Mouse (Mus musculus): Measurements from ENCODE around the gene Olfr1280. TPM values are rescaled to one million over a fixed set of nuclear protein-coding genes. Genes with fewer than 3 reads are reported as not detected.
"Not testable (repeated sequence)": the region's sequence is repeated elsewhere in the genome, so short reads cannot be mapped to it uniquely, and the experiment has no call there.

Gene Olfr1280
- polyA plus RNA-seq (2015; fragmentation: Nextera tagmentation; extraction: Ambion mirVana), result not detected in 2 replicates

DNA sequence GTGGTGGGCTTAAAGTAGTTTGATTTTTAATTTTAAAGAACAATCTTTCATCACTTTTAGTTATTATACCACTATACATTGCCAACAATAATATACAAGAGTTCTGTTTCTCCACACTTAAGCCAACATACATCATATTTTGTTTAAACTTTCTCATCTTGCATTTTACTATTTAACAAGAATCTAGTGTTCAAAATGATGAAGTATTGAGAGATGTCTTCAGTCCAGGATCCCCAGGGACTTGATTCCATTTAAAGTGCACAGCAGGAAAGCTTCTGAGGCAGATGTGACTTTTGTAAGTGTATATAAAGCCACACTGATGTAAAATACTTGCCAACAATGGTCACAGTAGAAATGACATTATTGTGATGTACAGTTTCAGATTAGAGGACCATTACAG is at the start of gene Olfr1280:
Olfr1280 (plus strand) TSS at position 301 of the 400 bp plus-strand sequence.
- no peak within 1 kb of the TSS for H3K4me3 ChIP-seq (ENCODE audit: low read length)
- no peak within 1 kb of the TSS for H3K27ac ChIP-seq (ENCODE audit: low read depth, low read length)
- no peaks in the 10 kb centered on the region for H3K27me3 ChIP-seq (replicated peaks; ENCODE audit: control insufficient read depth, insufficient read depth, low read length)
- H3K4me1 ChIP-seq (ENCODE audit: control insufficient read depth, insufficient read depth, low read depth, low read length), result no peaks in the 10 kb centered on the region
- no peaks in the 10 kb centered on the region for H3K9me3 ChIP-seq (ENCODE audit: control insufficient read depth, low read length)
- ATAC-seq, result no peak
- no peaks in the 10 kb centered on the region for H3K36me3 ChIP-seq (ENCODE audit: control insufficient read depth, insufficient read depth, low read length)
- no peak within 1 kb of the TSS for H3K4me2 ChIP-seq (ENCODE audit: low read length)
- H3K9ac ChIP-seq (ENCODE audit: low read depth, low read length), result no peak within 1 kb of the TSS

DNA sequence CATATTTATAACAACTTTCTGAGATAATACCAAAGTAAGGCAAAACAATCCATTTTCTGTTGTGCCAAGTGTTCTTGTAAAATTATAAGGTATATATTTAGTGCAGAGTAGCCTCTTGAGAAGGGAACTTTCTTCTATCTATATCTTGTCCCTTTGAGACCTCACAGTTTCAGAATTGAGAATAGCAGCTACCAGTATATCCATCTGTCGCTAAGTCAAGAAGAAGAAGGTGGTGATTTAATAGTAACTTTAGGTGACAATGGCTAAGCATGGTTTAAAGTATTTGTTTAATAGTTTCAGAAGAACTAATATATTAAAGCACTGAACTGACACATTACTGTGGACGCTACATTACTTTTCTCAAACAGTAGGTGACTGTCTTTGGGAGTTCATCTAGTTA is 39.8 kb upstream of the Olfr1280 start, which contains the start of gene Olfr1277:
Olfr1277 (minus strand) TSS at position 101 of the 400 bp plus-strand sequence.
- Histone ChIP-seq H3K27me3 (replicated peaks; ENCODE audit: control insufficient read depth, insufficient read depth, low read length) (no peaks in the 10 kb centered on the region), H3K4me2 (ENCODE audit: low read length) (no peak within 1 kb of the TSS), H3K4me1 (ENCODE audit: control insufficient read depth, insufficient read depth, low read depth, low read length) (no peaks in the 10 kb centered on the region), H3K36me3 (ENCODE audit: control insufficient read depth, insufficient read depth, low read length) (no peaks in the 10 kb centered on the region), H3K4me3 (ENCODE audit: low read length) (no peak within 1 kb of the TSS), H3K9ac (ENCODE audit: low read depth, low read length) (no peak within 1 kb of the TSS), H3K27ac (ENCODE audit: low read depth, low read length) (no peak within 1 kb of the TSS), H3K9me3 (ENCODE audit: control insufficient read depth, low read length) (peaks cover 2% of the 10 kb centered on the region; the same call in 1 of the 2 replicates)
- 89% methylated on average over 2 of the region's 2 CpGs for WGBS
- ATAC-seq, result no peak

DNA sequence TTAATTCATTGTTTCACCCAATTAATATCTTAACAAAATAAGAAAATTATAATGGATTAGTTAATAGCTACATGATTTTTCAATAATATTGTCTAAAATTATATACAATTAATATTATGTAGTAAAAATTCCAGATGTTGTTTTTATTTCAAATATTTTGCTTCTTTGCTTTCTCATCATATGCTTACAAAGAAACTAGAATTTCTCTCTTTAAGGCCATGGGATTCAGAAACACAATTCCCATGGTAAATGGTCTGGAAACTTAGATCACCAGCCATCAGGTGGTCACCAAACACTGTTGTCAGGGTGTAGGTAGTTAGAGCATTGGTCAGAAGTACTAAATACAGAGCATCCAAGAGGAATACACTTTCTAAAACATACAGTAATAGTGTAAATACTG is 24.0 kb upstream of the Olfr1280 start, which contains the start of gene Olfr1278:
Olfr1278 (plus strand) TSS at position 301 of the 400 bp plus-strand sequence.
- Histone ChIP-seq H3K9me3 (ENCODE audit: control insufficient read depth, low read length) (no peaks in the 10 kb centered on the region), H3K4me2 (ENCODE audit: low read length) (no peak within 1 kb of the TSS), H3K9ac (ENCODE audit: low read depth, low read length) (no peak within 1 kb of the TSS), H3K4me1 (ENCODE audit: control insufficient read depth, insufficient read depth, low read depth, low read length) (no peaks in the 10 kb centered on the region), H3K36me3 (ENCODE audit: control insufficient read depth, insufficient read depth, low read length) (no peaks in the 10 kb centered on the region), H3K27me3 (replicated peaks; ENCODE audit: control insufficient read depth, insufficient read depth, low read length) (no peaks in the 10 kb centered on the region), H3K27ac (ENCODE audit: low read depth, low read length) (no peak within 1 kb of the TSS), H3K4me3 (ENCODE audit: low read length) (no peak within 1 kb of the TSS)
- ATAC-seq, result no peak

DNA sequence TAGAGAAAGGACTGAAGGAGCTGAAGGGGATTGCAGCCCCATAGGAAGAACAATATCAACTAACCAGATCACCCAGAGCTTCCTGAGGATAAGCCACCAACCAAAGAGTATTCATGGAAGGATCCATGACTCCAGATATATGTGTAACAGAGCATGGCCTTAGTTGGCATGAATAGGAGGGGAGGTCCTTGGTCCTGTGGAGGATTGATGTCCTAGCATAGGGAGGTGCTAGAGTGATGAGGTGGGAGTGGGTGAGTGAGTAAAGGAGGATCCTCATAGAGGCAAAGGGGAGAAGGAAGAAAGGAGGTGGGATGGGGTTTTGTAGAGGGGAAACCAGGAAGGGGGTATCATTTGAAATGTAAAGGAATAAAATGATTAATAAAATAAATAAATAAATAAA is 15.3 kb upstream of the Olfr1280 start:
- Histone ChIP-seq H3K27ac (ENCODE audit: low read depth, low read length) (no peak overlapping the region), H3K4me3 (ENCODE audit: low read length) (no peak overlapping the region), H3K9ac (ENCODE audit: low read depth, low read length) (no peak overlapping the region), H3K9me3 (ENCODE audit: control insufficient read depth, low read length) (no peaks in the 10 kb centered on the region), H3K27me3 (replicated peaks; ENCODE audit: control insufficient read depth, insufficient read depth, low read length) (no peaks in the 10 kb centered on the region), H3K4me2 (ENCODE audit: low read length) (no peak overlapping the region), H3K4me1 (ENCODE audit: control insufficient read depth, insufficient read depth, low read depth, low read length) (no peaks in the 10 kb centered on the region), H3K36me3 (ENCODE audit: control insufficient read depth, insufficient read depth, low read length) (no peaks in the 10 kb centered on the region)
- ATAC-seq, result no peak

DNA sequence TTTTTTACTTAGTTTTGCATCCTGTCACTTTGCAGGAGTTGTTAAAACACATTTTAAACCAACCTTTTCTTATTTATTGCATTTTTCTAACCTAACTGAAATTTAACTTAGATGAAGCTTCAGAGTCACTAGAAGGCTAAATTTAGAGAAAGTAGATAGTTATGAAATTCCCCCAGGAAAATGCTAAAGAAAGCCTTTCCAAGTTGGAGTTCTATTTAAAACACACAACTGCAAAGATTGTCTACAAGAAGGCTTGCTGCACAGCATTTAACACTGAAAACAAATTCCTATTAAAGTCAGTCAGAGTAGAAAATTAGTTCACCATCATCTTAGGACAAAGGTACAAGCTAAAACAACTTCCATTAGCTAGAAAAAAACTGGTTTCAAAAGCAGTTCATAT is 13.4 kb upstream of the Olfr1280 start, which contains the start of gene Olfr1279:
Olfr1279 (plus strand) TSS at position 262 of the 400 bp plus-strand sequence.
- no peaks in the 10 kb centered on the region for H3K4me1 ChIP-seq (ENCODE audit: control insufficient read depth, insufficient read depth, low read depth, low read length)
- H3K27ac ChIP-seq (ENCODE audit: low read depth, low read length), result no peak within 1 kb of the TSS
- no peaks in the 10 kb centered on the region for H3K36me3 ChIP-seq (ENCODE audit: control insufficient read depth, insufficient read depth, low read length)
- no peak within 1 kb of the TSS for H3K4me2 ChIP-seq (ENCODE audit: low read length)
- no peak within 1 kb of the TSS for H3K4me3 ChIP-seq (ENCODE audit: low read length)
- no peak within 1 kb of the TSS for H3K9ac ChIP-seq (ENCODE audit: low read depth, low read length)
- H3K9me3 ChIP-seq (ENCODE audit: control insufficient read depth, low read length), result no peaks in the 10 kb centered on the region
- no peaks in the 10 kb centered on the region for H3K27me3 ChIP-seq (replicated peaks; ENCODE audit: control insufficient read depth, insufficient read depth, low read length)
- no peak for ATAC-seq

DNA sequence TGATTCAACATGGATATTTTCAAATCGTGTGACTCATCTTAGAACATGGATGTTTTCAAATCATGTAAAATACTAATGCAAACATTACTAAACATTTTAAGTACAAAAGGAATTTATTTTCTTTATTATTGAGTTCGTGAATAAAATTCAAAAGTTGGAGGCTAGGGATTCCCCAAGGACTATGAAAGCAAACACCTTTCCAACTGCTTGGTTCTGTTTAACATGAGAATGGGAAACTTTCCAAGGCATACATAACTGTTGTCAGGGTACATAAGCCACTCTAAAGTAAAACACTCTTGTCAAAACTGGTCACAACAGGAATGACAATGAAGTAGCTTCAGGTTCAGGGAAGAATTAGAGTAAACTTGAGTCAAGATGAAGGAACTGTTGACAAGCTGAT is 12.4 kb downstream of the Olfr1280 start, which contains the start of gene Olfr1281:
Olfr1281 (plus strand) TSS at position 301 of the 400 bp plus-strand sequence.
- Histone ChIP-seq H3K27ac (ENCODE audit: low read depth, low read length) (no peak within 1 kb of the TSS), H3K4me1 (ENCODE audit: control insufficient read depth, insufficient read depth, low read depth, low read length) (no peaks in the 10 kb centered on the region), H3K9ac (ENCODE audit: low read depth, low read length) (no peak within 1 kb of the TSS), H3K4me3 (ENCODE audit: low read length) (no peak within 1 kb of the TSS), H3K27me3 (replicated peaks; ENCODE audit: control insufficient read depth, insufficient read depth, low read length) (no peaks in the 10 kb centered on the region), H3K36me3 (ENCODE audit: control insufficient read depth, insufficient read depth, low read length) (no peaks in the 10 kb centered on the region), H3K4me2 (ENCODE audit: low read length) (no peak within 1 kb of the TSS), H3K9me3 (ENCODE audit: control insufficient read depth, low read length) (no peaks in the 10 kb centered on the region)
- no peak for ATAC-seq
- WGBS, result 77% methylated on average over 2 of the region's 2 CpGs

DNA sequence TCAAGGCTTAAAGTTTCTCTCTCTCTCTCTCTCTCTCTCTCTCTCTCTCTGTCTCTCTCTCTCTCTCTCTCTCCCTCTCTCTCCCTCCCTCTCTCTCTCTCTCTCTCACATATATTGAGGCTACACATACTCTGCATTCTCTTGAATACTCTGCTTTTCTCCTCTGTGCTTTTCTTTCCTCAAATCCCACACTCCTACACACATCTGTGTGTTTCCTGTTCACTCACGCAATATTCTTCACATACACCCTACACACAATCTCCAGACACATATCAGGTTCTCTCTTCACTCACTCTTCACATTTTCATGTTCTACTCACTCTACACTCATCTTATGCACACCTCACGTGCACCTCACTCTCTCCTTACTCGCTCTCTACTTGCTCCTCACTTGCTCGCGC is 19.9 kb downstream of the Olfr1280 start:
- H3K4me3 ChIP-seq (ENCODE audit: low read length); H3K27me3 ChIP-seq (replicated peaks; ENCODE audit: control insufficient read depth, insufficient read depth, low read length); H3K27ac ChIP-seq (ENCODE audit: low read depth, low read length); H3K9me3 ChIP-seq (ENCODE audit: control insufficient read depth, low read length); H3K36me3 ChIP-seq (ENCODE audit: control insufficient read depth, insufficient read depth, low read length); H3K9ac ChIP-seq (ENCODE audit: low read depth, low read length); H3K4me2 ChIP-seq (ENCODE audit: low read length); ATAC-seq; H3K4me1 ChIP-seq (ENCODE audit: control insufficient read depth, insufficient read depth, low read depth, low read length): not testable (repeated sequence)
- 90% methylated on average over 5 of the region's 5 CpGs for WGBS

DNA sequence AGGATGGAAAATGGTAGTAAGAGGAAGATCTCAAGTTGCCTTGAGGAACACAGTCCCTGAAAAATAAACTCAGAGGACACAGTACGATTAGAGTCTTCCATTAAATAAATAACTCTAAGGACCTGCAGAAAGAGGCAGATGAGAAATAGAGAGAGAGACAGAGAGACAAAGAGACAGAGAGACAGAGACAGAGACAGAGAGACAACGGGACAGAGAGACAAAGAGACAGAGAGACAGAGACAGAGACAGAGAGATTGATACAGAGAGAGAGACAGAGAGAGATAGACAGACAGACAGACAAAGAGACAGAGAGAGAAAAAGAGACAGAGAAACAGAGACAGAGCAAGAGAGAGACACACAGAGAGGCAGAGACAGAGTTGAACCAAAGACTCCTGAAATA is 22.2 kb downstream of the Olfr1280 start, which contains the start of gene Olfr1282:
Olfr1282 (minus strand) TSS at position 101 of the 400 bp plus-strand sequence.
- no peak for ATAC-seq
- H3K4me1 ChIP-seq (ENCODE audit: control insufficient read depth, insufficient read depth, low read depth, low read length), result no peaks in the 10 kb centered on the region
- H3K9me3 ChIP-seq (ENCODE audit: control insufficient read depth, low read length), result no peaks in the 10 kb centered on the region
- no peak within 1 kb of the TSS for H3K27ac ChIP-seq (ENCODE audit: low read depth, low read length)
- WGBS, result 82% methylated on average over 2 of the region's 2 CpGs
- no peak within 1 kb of the TSS for H3K4me2 ChIP-seq (ENCODE audit: low read length)
- no peak within 1 kb of the TSS for H3K4me3 ChIP-seq (ENCODE audit: low read length)
- H3K27me3 ChIP-seq (replicated peaks; ENCODE audit: control insufficient read depth, insufficient read depth, low read length), result no peaks in the 10 kb centered on the region
- H3K36me3 ChIP-seq (ENCODE audit: control insufficient read depth, insufficient read depth, low read length), result no peaks in the 10 kb centered on the region
- H3K9ac ChIP-seq (ENCODE audit: low read depth, low read length), result no peak within 1 kb of the TSS

DNA sequence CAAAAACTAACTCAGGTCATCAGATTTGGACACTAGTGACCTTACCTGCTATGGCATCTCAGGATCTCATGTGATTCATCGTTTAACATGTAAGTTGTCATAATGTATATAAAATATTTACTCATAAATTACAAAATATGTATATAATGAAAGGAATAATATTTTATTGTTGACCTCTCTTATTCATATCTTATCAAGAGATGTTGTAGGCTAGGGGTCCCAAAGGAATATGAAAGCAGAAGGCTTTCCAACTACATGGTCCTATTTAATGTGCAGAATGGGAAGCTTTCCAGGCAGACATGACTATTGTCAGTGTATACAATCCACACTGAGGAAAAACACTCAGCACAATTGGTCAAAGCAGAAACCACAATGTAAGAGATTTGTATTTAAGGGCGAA is 52.7 kb downstream of the Olfr1280 start, which contains the start of gene Olfr1283:
Olfr1283 (plus strand) TSS at position 301 of the 400 bp plus-strand sequence.
- Histone ChIP-seq H3K36me3 (ENCODE audit: control insufficient read depth, insufficient read depth, low read length) (no peaks in the 10 kb centered on the region), H3K4me3 (ENCODE audit: low read length) (no peak within 1 kb of the TSS), H3K4me1 (ENCODE audit: control insufficient read depth, insufficient read depth, low read depth, low read length) (no peaks in the 10 kb centered on the region), H3K27ac (ENCODE audit: low read depth, low read length) (no peak within 1 kb of the TSS), H3K4me2 (ENCODE audit: low read length) (no peak within 1 kb of the TSS), H3K9me3 (ENCODE audit: control insufficient read depth, low read length) (no peaks in the 10 kb centered on the region), H3K9ac (ENCODE audit: low read depth, low read length) (no peak within 1 kb of the TSS), H3K27me3 (replicated peaks; ENCODE audit: control insufficient read depth, insufficient read depth, low read length) (no peaks in the 10 kb centered on the region)
- ATAC-seq, result no peak
- WGBS, result 76% methylated on average over 2 of the region's 2 CpGs

DNA sequence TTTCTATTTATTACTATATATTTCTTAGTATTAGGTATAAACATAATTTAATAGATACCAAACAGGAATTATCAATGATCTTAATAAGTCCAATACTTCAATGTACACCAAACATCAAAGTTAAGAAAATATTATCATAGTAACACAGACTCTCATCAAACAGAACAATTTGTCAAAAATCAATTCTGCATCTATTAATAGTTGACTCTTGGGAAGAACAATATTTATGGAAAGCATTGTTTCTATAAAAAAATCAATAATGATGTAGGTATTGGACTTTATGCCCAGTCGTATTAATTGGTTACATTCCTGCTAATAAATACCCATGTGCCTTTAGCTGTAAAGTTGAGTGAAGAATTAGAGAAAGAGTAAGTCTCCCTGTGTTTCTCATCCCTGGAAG is 61.4 kb downstream of the Olfr1280 start, which contains the start of gene Olfr1284:
Olfr1284 (plus strand) TSS at position 301 of the 400 bp plus-strand sequence.
- H3K36me3 ChIP-seq (ENCODE audit: control insufficient read depth, insufficient read depth, low read length), result no peaks in the 10 kb centered on the region
- H3K4me1 ChIP-seq (ENCODE audit: control insufficient read depth, insufficient read depth, low read depth, low read length), result no peaks in the 10 kb centered on the region
- H3K9me3 ChIP-seq (ENCODE audit: control insufficient read depth, low read length), result no peaks in the 10 kb centered on the region
- WGBS, result 88% methylated on average over 1 of the region's 1 CpGs
- H3K4me3 ChIP-seq (ENCODE audit: low read length), result no peak within 1 kb of the TSS
- no peak within 1 kb of the TSS for H3K27ac ChIP-seq (ENCODE audit: low read depth, low read length)
- H3K27me3 ChIP-seq (replicated peaks; ENCODE audit: control insufficient read depth, insufficient read depth, low read length), result no peaks in the 10 kb centered on the region
- ATAC-seq, result no peak
- H3K4me2 ChIP-seq (ENCODE audit: low read length), result no peak within 1 kb of the TSS
- H3K9ac ChIP-seq (ENCODE audit: low read depth, low read length), result no peak within 1 kb of the TSS
